Mouse (Mus musculus): ENCODE measurements around the gene Plk4. TPM values are rescaled to one million over a fixed set of nuclear protein-coding genes. Genes with fewer than 3 reads are reported as not detected.
A peak's percentile ranks its signal among the peaks of the same experiment; 100 is the strongest.

The Plk4 gene
- polyA plus RNA-seq (2012; ENCODE audit: insufficient read depth, insufficient read length, low replicate concordance, missing spikeins), result not detected in 2 replicates

DNA sequence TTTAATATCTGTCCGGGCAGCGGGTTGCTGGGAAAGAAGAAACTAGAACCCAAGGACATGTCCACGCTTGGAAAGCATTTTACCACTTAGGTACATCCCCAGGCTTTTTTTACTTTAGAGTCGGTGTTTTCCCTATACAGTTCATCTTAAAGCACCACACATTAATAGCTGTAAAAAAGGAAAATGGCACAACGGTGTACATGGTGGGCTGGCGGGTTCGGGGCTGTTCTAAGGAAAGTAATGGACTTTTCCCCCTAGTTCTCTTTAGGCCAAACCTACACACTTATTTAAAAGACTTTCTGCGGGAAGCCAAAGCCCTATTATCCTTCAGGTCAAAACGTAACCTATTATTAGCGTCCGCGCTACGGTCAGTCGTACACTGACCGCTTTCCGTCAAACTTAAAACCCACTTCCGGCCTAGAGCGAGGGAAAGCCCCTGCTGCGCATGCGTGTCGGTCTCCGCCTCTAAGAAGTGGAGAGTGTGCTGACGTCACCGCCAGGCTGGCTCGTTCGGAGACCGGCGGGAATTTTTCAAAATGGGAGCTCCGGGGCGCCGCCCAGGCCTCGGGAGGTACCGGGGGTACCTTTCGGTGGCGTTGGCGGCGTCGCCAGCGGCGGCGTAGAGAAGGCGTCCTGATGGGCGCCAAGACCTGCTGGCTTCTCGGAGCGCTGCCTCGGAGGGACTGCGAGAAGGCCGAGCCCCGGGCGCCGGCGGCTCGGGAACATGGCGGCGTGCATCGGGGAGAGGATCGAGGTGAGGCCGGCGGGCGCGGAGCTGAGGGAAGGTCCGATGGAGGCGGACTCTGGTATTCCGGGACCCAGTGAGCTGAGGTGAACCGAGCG, at the start of gene Plk4:
TSS of gene Plk4 (plus strand) at position 490 of the 843 bp plus-strand sequence.
- no peak within 1 kb of the TSS for H3K27ac ChIP-seq (ENCODE audit: insufficient read depth, low read depth, low read length)
- WGBS, result 2% methylated on average over 66 of the region's 66 CpGs
- TF ChIP-seq CTCF (IDR thresholded peaks at IDR 0.05; ENCODE audit: insufficient read depth, low read depth, low read length) (no peak), POLR2A (IDR thresholded peaks at IDR 0.05; ENCODE audit: insufficient read depth, low read depth, low read length) (no peak)

GRCm38 (mm10) chr3:40760746-40761145, 39.1 kb upstream of the Plk4 start:
- Histone ChIP-seq H3K27ac (ENCODE audit: insufficient read depth, low read depth, low read length) (no peak overlapping the region), H3K4me1 (ENCODE audit: control insufficient read depth, insufficient read depth, low read length) (no peaks in the 10 kb centered on the region), H3K4me3 (ENCODE audit: insufficient read depth, low read depth, low read length) (no peak overlapping the region)
- no peak for TF ChIP-seq POLR2A (IDR thresholded peaks at IDR 0.05; ENCODE audit: insufficient read depth, low read depth, low read length)
- no peak for TF ChIP-seq CTCF (IDR thresholded peaks at IDR 0.05; ENCODE audit: insufficient read depth, low read depth, low read length)
- WGBS, result 78% methylated on average over 3 of the region's 3 CpGs

More for the DNA sequence above, at the start of gene Plk4:
- Histone ChIP-seq H3K4me1 (ENCODE audit: control insufficient read depth, insufficient read depth, low read length) (peaks cover 5% of the 10 kb centered on the region), H3K4me3 (ENCODE audit: insufficient read depth, low read depth, low read length) (peak within 1 kb of the TSS; percentile 81)

- 53% methylated on average over 2 of the region's 2 CpGs for WGBS
- no peak overlapping the region for H3K4me3 ChIP-seq (ENCODE audit: insufficient read depth, low read depth, low read length)
- H3K27ac ChIP-seq (ENCODE audit: insufficient read depth, low read depth, low read length), result no peak overlapping the region
- H3K4me1 ChIP-seq (ENCODE audit: control insufficient read depth, insufficient read depth, low read length), result no peaks in the 10 kb centered on the region
- TF ChIP-seq CTCF (IDR thresholded peaks at IDR 0.05; ENCODE audit: insufficient read depth, low read depth, low read length) (no peak), POLR2A (IDR thresholded peaks at IDR 0.05; ENCODE audit: insufficient read depth, low read depth, low read length) (no peak)
Measured at GRCm38 (mm10) chr3:40761312-40761711, 38.5 kb upstream of the Plk4 start.

- H3K27ac ChIP-seq (ENCODE audit: insufficient read depth, low read depth, low read length), result no peak overlapping the region
- no peak for TF ChIP-seq CTCF (IDR thresholded peaks at IDR 0.05; ENCODE audit: insufficient read depth, low read depth, low read length)
- TF ChIP-seq POLR2A (IDR thresholded peaks at IDR 0.05; ENCODE audit: insufficient read depth, low read depth, low read length), result no peak
- WGBS, result 89% methylated on average over 2 of the region's 2 CpGs
- H3K4me1 ChIP-seq (ENCODE audit: control insufficient read depth, insufficient read depth, low read length), result no peaks in the 10 kb centered on the region
- H3K4me3 ChIP-seq (ENCODE audit: insufficient read depth, low read depth, low read length), result no peak overlapping the region
Measured at GRCm38 (mm10) chr3:40793783-40794182, 6.0 kb upstream of the Plk4 start.

DNA sequence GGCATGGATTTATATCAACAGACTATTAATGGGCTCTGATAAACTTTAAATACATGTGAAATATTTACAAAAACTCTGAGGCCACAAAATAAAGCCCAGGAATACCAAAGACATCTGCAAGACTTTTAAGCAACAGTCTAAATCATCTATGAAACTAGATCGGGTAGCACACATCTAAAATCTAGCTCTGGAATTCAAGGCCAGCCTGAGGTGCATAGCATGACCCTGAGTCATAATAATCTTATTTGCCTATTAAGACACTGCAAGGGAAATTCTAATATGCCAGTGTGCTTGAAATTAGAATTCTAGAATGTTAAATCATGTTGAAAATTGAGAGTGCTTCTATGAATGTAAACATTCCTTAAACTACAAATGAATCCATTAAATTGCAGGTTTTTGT, 1.8 kb upstream of the Plk4 start:
- WGBS, result 61% methylated on average over 1 of the region's 1 CpGs
- Histone ChIP-seq H3K4me1 (ENCODE audit: control insufficient read depth, insufficient read depth, low read length) (peaks cover 5% of the 10 kb centered on the region), H3K27ac (ENCODE audit: insufficient read depth, low read depth, low read length) (no peak overlapping the region), H3K4me3 (ENCODE audit: insufficient read depth, low read depth, low read length) (no peak overlapping the region)
- TF ChIP-seq CTCF (IDR thresholded peaks at IDR 0.05; ENCODE audit: insufficient read depth, low read depth, low read length) (no peak), POLR2A (IDR thresholded peaks at IDR 0.05; ENCODE audit: insufficient read depth, low read depth, low read length) (no peak)

- Histone ChIP-seq H3K4me1 (ENCODE audit: control insufficient read depth, insufficient read depth, low read length) (peaks cover 5% of the 10 kb centered on the region), H3K4me3 (ENCODE audit: insufficient read depth, low read depth, low read length) (no peak overlapping the region), H3K27ac (ENCODE audit: insufficient read depth, low read depth, low read length) (no peak overlapping the region)
- WGBS, result 34% methylated on average over 7 of the region's 7 CpGs
- TF ChIP-seq CTCF (IDR thresholded peaks at IDR 0.05; ENCODE audit: insufficient read depth, low read depth, low read length) (no peak), POLR2A (IDR thresholded peaks at IDR 0.05; ENCODE audit: insufficient read depth, low read depth, low read length) (no peak)
Measured at GRCm38 (mm10) chr3:40798500-40798899, 1.3 kb upstream of the Plk4 start.

- H3K4me1 ChIP-seq (ENCODE audit: control insufficient read depth, insufficient read depth, low read length), result peaks cover 5% of the 10 kb centered on the region
- peak overlapping the region; percentile 81 for H3K4me3 ChIP-seq (ENCODE audit: insufficient read depth, low read depth, low read length)
- under 1% methylated on average over 36 of the region's 37 CpGs for WGBS
- no peak overlapping the region for H3K27ac ChIP-seq (ENCODE audit: insufficient read depth, low read depth, low read length)
- TF ChIP-seq CTCF (IDR thresholded peaks at IDR 0.05; ENCODE audit: insufficient read depth, low read depth, low read length) (no peak), POLR2A (IDR thresholded peaks at IDR 0.05; ENCODE audit: insufficient read depth, low read depth, low read length) (no peak)
Measured at GRCm38 (mm10) chr3:40800373-40800823, 579 bp downstream of the Plk4 start.

GRCm38 (mm10) chr3:40806871-40807270, 7.1 kb downstream of the Plk4 start:
- WGBS, result 65% methylated on average over 2 of the region's 2 CpGs
- H3K27ac ChIP-seq (ENCODE audit: insufficient read depth, low read depth, low read length), result no peak overlapping the region
- no peak overlapping the region for H3K4me3 ChIP-seq (ENCODE audit: insufficient read depth, low read depth, low read length)
- no peaks in the 10 kb centered on the region for H3K4me1 ChIP-seq (ENCODE audit: control insufficient read depth, insufficient read depth, low read length)
- TF ChIP-seq CTCF (IDR thresholded peaks at IDR 0.05; ENCODE audit: insufficient read depth, low read depth, low read length), result no peak
- no peak for TF ChIP-seq POLR2A (IDR thresholded peaks at IDR 0.05; ENCODE audit: insufficient read depth, low read depth, low read length)

GRCm38 (mm10) chr3:40808686-40809085, 8.9 kb downstream of the Plk4 start:
- H3K27ac ChIP-seq (ENCODE audit: insufficient read depth, low read depth, low read length), result no peak overlapping the region
- no peak for TF ChIP-seq POLR2A (IDR thresholded peaks at IDR 0.05; ENCODE audit: insufficient read depth, low read depth, low read length)
- no peak for TF ChIP-seq CTCF (IDR thresholded peaks at IDR 0.05; ENCODE audit: insufficient read depth, low read depth, low read length)
- WGBS, result 87% methylated on average over 10 of the region's 10 CpGs
- H3K4me1 ChIP-seq (ENCODE audit: control insufficient read depth, insufficient read depth, low read length), result no peaks in the 10 kb centered on the region
- H3K4me3 ChIP-seq (ENCODE audit: insufficient read depth, low read depth, low read length), result no peak overlapping the region
